14 mouse cellular contexts compared by ENCODE assay signal in the genomic region with DNA sequence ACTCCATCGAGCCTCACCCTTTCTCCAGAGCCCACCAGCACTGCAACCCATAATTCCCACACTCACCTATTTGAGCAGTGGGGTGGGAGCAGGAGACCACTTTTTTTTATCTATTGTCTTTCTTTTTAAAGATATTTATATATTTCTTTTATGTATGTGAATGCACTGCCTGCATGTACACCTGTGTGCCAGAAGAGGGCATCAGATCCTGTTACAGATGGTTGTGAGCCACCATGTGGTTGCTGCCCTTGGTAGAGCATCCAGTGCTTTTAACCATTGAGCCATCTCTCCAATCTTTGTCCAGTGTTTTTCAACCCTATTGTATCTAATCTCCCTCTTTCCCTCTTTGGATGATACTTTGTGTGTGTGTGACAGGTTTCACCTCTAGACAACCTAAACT.
A peak's percentile ranks its signal among the peaks of the same experiment; 100 is the strongest.
DNase-seq lines count a peak whose midpoint lies in the region; TF ChIP-seq lines count a peak whose summit lies in the region.
"Had no signal": no experiment of that assay in that cellular context is flagged by ENCODE, and none has a peak within 500 bp of the region (broad histone marks: within the 10 kb centered on the region; RNA-seq: fewer than 3 reads in every experiment).

No protein-coding gene starts in this region.

- no peak for DNase-seq in layer of hippocampus, adult 2 months (ENCODE audit: low spot score in 2 of 2)
- DNase-seq in layer of hippocampus, adult 18-20 months (ENCODE audit: low spot score in 2 of 2): no peak
- DNase-seq in 416B (ENCODE audit: low read depth) (peak; percentile 43), A20 (ENCODE audit: low read depth, low spot score) (peak; percentile 44), R1 (ENCODE audit: low read depth, low spot score) (peak; percentile 46)
- no peak for DNase-seq in testis, postnatal 10 days (ENCODE audit: low spot score)
- no peak for DNase-seq in urinary bladder, adult 18-20 months (ENCODE audit: low spot score in 2 of 2)
- DNase-seq: cerebellum, adult 11-12 months; layer of hippocampus, adult 9-11 months; right cerebral cortex, postnatal 14 days; thymus, adult 2 months had no signal

- no peak overlapping the region for H3K4me3 ChIP-seq in layer of hippocampus, adult 2 months
- H3K4me3 ChIP-seq: heart, embryonic 15.5 days; midbrain, embryonic 10.5 days had no signal

- H3K27ac ChIP-seq in layer of hippocampus, adult 2 months: no peak overlapping the region
- H3K27ac ChIP-seq: heart, embryonic 15.5 days; hindbrain, embryonic 14.5 days; midbrain, embryonic 10.5 days had no signal

- TF ChIP-seq CTCF in layer of hippocampus, adult 2 months (conservative IDR thresholded peaks at IDR 0.05): peak; percentile 56

Comparison
In these comparisons a context has a peak if more than half of its experiments do, and no peak if none do; other contexts are left out.
1. DNase-seq: peak in 416B (single experiment), A20 (single experiment) and R1 (single experiment); none in layer of hippocampus, adult 2 months (0 of 2), layer of hippocampus, adult 18-20 months (0 of 2), testis, postnatal 10 days (single experiment) and urinary bladder, adult 18-20 months (0 of 2).